Mouse (Mus musculus) adrenal gland, postnatal 4 days (tissue): ENCODE measurements around the gene Cyp2d26. TPM values are rescaled to one million over a fixed set of nuclear protein-coding genes. Genes with fewer than 3 reads are reported as not detected.
"Not testable (repeated sequence)": the region's sequence is repeated elsewhere in the genome, so short reads cannot be mapped to it uniquely, and the experiment has no call there.

Source experiments
- DNase-seq, 2 experiments: peaks; one replicate each; pipeline ENCODE4 v3.0.0; 2021 to 2022; ENCODE audit warnings: low spot score in 2 of 2, mixed read lengths in 2 of 2
- long read RNA-seq, 2 experiments: library from polyadenylated mRNA; stranded (forward); transcript quantifications; one replicate each; pipeline ENCODE4 v2.0.0; 2021
- total RNA-seq, 2 experiments: library from RNA; stranded (reverse); gene quantifications; 2 replicates each; pipeline ENCODE4 v1.2.3; 2021

Gene Cyp2d26
- 10 to 100 TPM; 11.5 to 85.3 TPM for total RNA-seq
- long read RNA-seq, experiment 1, transcript Cyp2d26-201 (9 exons, 1,700 nt): major isoform, 40 of 55 reads
- long read RNA-seq, experiment 1, partial matches to known transcripts: 12 of 55 reads
- long read RNA-seq, experiment 1, other reads (novel, unspliced or antisense): 3 of 55 reads
- long read RNA-seq, experiment 2, partial matches to known transcripts: 1 of 6 reads
- long read RNA-seq, experiment 2, other reads (novel, unspliced or antisense): 2 of 6 reads

DNA sequence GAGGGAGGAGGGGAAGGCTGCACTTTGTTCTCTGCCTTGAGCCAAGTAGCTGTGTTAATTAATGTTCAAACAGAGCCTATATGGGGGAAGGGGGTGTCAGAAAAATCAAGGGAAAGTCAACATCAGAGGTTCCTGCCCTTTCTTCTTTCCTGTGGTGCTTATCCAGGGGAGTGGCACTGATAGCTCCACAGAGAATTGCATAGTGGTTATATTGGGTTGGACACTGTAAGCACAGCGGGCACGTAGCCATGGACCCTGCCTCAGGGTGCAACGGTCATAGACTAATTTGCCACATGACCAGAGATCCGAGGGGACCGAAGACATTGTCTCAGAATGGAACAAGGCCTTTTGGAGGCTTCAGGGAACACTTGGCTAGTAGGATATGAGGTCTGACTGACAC is at the start of gene Cyp2d26:
Gene Cyp2d26, minus strand, starts transcription at position 18 of the 400 bp plus-strand sequence.
- no peak for DNase-seq

GRCm38 (mm10) chr15:82839146-82839545 is 45.1 kb upstream of the Cyp2d26 start:
- DNase-seq: no peak

DNA sequence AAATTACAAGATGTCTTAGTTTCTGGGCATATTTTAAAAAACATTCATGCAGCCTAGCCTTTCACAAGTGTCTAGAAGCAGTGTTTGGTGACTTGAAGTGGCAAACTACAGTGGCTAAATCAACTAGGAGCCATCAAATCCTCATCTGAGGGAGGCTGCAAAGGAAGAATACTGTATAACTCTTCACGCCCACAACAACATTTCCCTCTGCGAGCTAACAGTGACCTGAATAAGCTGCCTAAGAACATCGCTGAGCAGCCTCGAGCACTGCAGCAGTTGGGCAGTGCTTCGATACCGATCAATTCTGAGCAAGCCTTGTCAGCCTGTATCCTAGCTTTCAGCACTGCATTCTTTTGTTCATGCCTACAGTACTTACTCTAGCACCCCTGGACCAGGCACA is 35.8 kb upstream of the Cyp2d26 start:
- no peak for DNase-seq

DNA sequence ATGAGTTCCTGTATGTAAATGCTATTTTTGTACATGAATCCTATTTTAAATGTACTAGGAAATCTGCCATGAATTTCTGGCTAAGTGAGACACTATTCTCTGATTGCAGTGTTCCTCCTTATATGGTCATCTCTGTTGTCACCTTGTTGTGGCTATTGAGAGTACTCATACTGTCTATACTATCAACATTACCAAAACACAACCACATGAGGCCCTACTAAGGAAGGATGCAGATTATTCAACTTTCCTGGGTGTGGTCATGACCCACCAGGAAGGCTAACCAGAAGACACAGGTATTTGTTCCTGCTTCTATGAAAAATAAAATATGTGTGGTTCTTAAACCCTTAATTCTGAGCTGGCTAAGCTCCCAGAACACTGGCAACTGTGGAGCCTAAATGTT is 31.8 kb upstream of the Cyp2d26 start:
- no peak for DNase-seq

GRCm38 (mm10) chr15:82822347-82822746 is 28.3 kb upstream of the Cyp2d26 start:
- no peak for DNase-seq

- DNase-seq: no peak
Measured at GRCm38 (mm10) chr15:82821657-82822056, 27.6 kb upstream of the Cyp2d26 start.

DNA sequence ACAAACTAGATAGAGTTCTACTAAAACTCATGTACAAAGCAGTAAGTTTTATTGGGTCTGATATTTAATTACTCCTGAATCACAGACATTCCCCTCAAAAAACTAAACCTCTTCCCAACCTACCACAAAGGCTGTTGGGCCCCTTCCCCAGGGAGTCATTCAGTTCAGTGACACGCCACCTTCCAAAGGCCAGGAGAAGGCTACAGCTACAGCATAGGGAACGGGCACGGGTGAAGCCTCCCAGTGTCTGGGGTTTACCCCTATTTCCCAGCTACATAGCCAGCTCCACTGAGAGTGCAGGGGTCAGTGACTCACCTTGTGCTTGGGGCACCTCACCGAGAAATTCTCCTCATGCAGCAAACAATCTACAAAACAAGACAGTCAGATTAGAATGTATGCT is 21.2 kb upstream of the Cyp2d26 start:
- DNase-seq: no peak

DNA sequence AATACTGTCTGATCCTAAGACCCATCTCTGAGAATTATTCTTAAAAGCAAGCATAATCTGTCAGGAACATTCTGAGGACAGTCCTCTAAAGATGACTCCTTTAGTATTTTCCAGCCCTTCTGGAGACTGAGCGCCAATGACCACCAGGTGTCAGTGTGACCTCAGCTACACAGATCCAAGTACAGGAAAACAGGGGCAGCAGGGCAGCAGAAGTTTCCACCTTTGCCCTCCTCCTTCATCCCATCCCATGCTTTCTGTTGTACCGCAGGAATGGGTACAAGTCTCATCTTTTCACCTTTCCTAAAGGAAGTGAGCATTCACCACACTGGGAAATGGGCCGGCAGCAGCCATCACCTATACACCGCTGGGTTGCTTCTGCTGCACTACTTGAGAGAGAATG is 20.7 kb upstream of the Cyp2d26 start:
- DNase-seq: peak; percentile 15 to 41

- no peak for DNase-seq
Measured at GRCm38 (mm10) chr15:82814321-82814720, 20.2 kb upstream of the Cyp2d26 start.

- DNase-seq: no peak
Measured at GRCm38 (mm10) chr15:82810556-82810955, 16.5 kb upstream of the Cyp2d26 start.

DNA sequence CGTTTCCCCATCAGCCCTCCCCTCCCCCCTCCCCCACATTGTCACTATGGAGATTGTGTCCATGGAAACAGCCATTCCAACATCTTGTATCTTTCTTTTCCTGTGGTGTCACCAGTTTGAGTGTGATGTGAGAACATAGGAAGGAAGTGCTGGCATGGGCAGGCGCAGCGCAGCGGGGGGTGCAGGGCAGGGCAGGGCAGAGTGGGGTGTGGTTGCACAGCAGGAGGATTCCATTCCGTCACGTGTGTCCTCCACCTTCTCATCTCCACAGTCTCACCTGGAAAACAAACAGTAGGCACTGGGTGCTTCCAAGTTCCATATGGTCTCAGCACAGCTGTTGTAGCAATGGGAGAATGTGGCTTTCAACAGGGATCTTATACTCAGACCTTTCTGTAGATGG is 15.4 kb upstream of the Cyp2d26 start:
- no peak for DNase-seq

GRCm38 (mm10) chr15:82806969-82807763 is 13.1 kb upstream of the Cyp2d26 start:
- no peak for DNase-seq

DNA sequence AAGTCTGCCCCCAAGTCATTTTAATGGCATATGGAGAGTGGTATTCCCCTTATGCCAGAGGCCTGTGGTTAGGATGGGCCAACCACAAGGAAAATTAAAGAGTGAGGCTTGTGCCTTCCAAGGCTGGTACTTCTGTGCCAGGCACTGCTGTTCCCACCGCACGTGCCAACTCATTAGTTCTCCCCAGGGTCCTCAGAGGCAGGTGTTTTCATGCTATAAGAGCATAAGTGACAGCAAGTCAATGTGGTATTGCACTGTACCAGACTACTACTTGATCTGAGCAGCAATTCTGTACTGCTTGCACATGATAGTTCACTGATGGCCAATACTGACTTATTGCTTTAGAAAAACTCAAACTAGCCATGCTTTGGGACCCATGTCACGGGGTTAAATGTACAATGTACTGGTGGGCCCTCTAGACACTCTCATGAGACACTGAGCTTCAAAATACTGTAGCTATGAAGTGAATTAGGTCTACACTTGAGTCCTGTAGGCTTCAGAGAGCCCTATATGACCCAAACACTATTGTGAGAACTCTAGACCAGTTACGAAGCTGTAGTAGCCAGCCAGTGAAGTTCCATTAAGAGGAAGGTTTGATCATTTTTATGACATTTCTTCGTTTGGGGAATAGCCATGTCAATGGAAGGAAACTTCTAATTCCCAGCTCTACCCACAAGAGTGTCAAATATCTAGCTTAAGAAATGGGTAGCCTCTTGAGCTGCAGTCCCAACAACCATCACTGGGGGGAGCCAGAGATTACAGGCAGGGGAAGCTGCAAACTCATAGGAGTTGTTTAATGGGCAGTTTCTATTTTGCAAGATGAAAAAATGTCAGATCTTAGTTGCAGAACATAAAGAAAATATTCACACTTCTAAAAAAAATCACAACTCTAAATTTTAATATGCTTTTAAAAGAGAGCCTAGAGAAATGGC is 10.9 kb upstream of the Cyp2d26 start:
- DNase-seq: peak; percentile 43 to 69

- DNase-seq: no peak
Measured at GRCm38 (mm10) chr15:82795936-82796440, 1.9 kb upstream of the Cyp2d26 start.

DNA sequence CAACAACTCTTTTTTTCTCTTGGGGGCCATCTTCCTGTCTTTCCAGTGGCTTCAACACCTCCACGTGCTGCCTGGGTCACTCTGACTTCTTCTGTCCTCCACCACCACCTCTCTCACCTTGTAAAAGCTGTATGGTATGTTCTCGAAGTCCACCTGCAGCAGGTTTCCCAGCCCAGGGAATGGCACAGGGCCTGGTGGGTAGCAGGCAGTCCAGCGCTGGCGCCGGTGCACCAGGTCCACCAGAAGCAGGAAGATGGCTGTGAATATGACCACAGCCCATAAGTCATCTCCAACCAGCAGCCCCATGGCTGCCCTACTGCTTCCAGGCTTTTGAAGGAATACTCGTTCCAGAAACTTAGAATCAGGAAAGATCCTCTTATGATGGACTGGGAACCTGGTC is 226 bp downstream of the Cyp2d26 start:
- DNase-seq: no peak

- DNase-seq: no peak
Measured at GRCm38 (mm10) chr15:82793454-82793853, 640 bp downstream of the Cyp2d26 start.

GRCm38 (mm10) chr15:82792566-82792965 is 1.5 kb downstream of the Cyp2d26 start:
- no peak for DNase-seq

GRCm38 (mm10) chr15:82784581-82784980 is 9.5 kb downstream of the Cyp2d26 start:
- DNase-seq: no peak

DNA sequence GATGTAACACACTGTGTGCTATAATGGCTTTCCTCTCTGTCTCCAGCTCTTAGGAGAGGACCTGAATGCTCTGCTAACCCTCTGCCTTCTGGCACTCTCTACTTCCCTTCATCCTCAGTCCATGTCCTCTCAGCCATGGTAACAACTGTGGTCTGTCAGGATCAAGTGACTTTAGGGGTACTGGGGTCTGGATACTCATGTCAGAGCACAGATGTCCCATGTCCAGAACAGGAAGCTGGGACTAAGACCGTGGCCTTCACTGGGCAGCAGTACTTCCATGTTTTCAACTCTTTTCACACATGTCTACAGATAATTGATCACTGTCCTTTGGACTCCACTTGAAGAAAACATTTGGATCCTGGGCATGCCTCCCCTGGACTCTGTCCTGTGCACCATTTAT is 10.3 kb downstream of the Cyp2d26 start:
- no peak for DNase-seq

GRCm38 (mm10) chr15:82777856-82778255 is 16.2 kb downstream of the Cyp2d26 start:
- DNase-seq: not testable (repeated sequence)

- no peak for DNase-seq
Measured at GRCm38 (mm10) chr15:82765943-82766342, 28.2 kb downstream of the Cyp2d26 start.
